Mouse (Mus musculus) testis, postnatal 10 days (tissue): ENCODE data around the gene Hnrnpf.

Experiments used
- DNase-seq: peaks from one replicate; pipeline ENCODE4 v3.0.0; 2021; ENCODE audit warnings: low spot score

Hnrnpf gene

GRCm38 (mm10) chr6:117891369-117892160 lies 8.6 kb upstream of the Hnrnpf start:
- DNase-seq: no peak

GRCm38 (mm10) chr6:117892386-117892785 lies 7.7 kb upstream of the Hnrnpf start:
- DNase-seq: no peak

- DNase-seq: no peak
Measured at GRCm38 (mm10) chr6:117893435-117893834, 6.7 kb upstream of the Hnrnpf start.

- DNase-seq: no peak
Measured at GRCm38 (mm10) chr6:117897800-117898199, 2.3 kb upstream of the Hnrnpf start.

- DNase-seq: no peak
Measured at GRCm38 (mm10) chr6:117901510-117902402, 1.6 kb downstream of the Hnrnpf start.

GRCm38 (mm10) chr6:117902556-117902955 lies 2.4 kb downstream of the Hnrnpf start:
- no peak for DNase-seq

- no peak for DNase-seq
Measured at GRCm38 (mm10) chr6:117903836-117904235, 3.7 kb downstream of the Hnrnpf start.

- DNase-seq: no peak
Measured at GRCm38 (mm10) chr6:117905260-117905930, 5.3 kb downstream of the Hnrnpf start.

GRCm38 (mm10) chr6:117906015-117906531 lies 5.9 kb downstream of the Hnrnpf start:
- DNase-seq: no peak

- DNase-seq: peak; percentile 97
Measured at GRCm38 (mm10) chr6:117906590-117907271, 6.6 kb downstream of the Hnrnpf start.

- DNase-seq: peak; percentile 93
Measured at GRCm38 (mm10) chr6:117907301-117907978, 7.3 kb downstream of the Hnrnpf start.

GRCm38 (mm10) chr6:117907979-117908355 lies 7.8 kb downstream of the Hnrnpf start:
- peak; percentile 71 for DNase-seq

- peak; percentile 48 for DNase-seq
Measured at GRCm38 (mm10) chr6:117908424-117908900, 8.3 kb downstream of the Hnrnpf start.

GRCm38 (mm10) chr6:117910120-117910661 lies 10.1 kb downstream of the Hnrnpf start:
- no peak for DNase-seq

GRCm38 (mm10) chr6:117914541-117914940 lies 14.4 kb downstream of the Hnrnpf start:
- no peak for DNase-seq

- no peak for DNase-seq
Measured at GRCm38 (mm10) chr6:117916205-117916736, 16.1 kb downstream of the Hnrnpf start.

- DNase-seq: peak; percentile 83
Measured at GRCm38 (mm10) chr6:117916737-117917426, 16.8 kb downstream of the Hnrnpf start.

GRCm38 (mm10) chr6:117917576-117917975 lies 17.5 kb downstream of the Hnrnpf start:
- DNase-seq: peak; percentile 76

GRCm38 (mm10) chr6:117918043-117918442 lies 17.9 kb downstream of the Hnrnpf start:
- no peak for DNase-seq
